Mouse (Mus musculus) forebrain, embryonic 16.5 days (tissue): ENCODE data around the gene Morn4. TPM values are rescaled to one million over a fixed set of nuclear protein-coding genes. Genes with fewer than 3 reads are reported as not detected.
"Not testable (repeated sequence)": the region's sequence is repeated elsewhere in the genome, so short reads cannot be mapped to it uniquely, and the experiment has no call there.

Experiments
- ATAC-seq: fragments of 200-750 bp; cut with Nextera tagmentation; 2 replicates; pipeline ENCODE4 v1.8.0; 2017; ENCODE audit warnings: mild to moderate bottlenecking, moderate library complexity
- H3K27ac ChIP-seq: fragments of 300-500 bp; sonication (generic); 2 replicates; pipeline ENCODE4 v1.5.1; 2014; ENCODE audit warnings: low read length, control low read depth
- H3K27me3 ChIP-seq: fragments of 300-500 bp; sonication (generic); replicated peaks from 2 replicates; pipeline ENCODE4 v1.6.1; 2014; ENCODE audit warnings: low read length; ENCODE audit not compliant: control insufficient read depth, insufficient read depth
- H3K36me3 ChIP-seq: fragments of 300-500 bp; sonication (generic); 2 replicates; pipeline ENCODE4 v1.6.1; 2014; ENCODE audit not compliant: control insufficient read depth, insufficient read depth
- H3K4me1 ChIP-seq: fragments of 300-500 bp; sonication (generic); replicated peaks from 2 replicates; pipeline ENCODE4 v1.6.1; 2014; ENCODE audit warnings: low read length; ENCODE audit not compliant: control insufficient read depth, insufficient read depth
- H3K4me2 ChIP-seq: fragments of 300-500 bp; sonication (generic); 2 replicates; pipeline ENCODE4 v1.6.1; 2014; ENCODE audit warnings: mild to moderate bottlenecking, low read length, control low read depth
- H3K4me3 ChIP-seq: fragments of 300-500 bp; sonication (generic); replicated peaks from 2 replicates; pipeline ENCODE4 v1.5.1; 2014; ENCODE audit warnings: mild to moderate bottlenecking, low read length, control low read depth
- H3K9ac ChIP-seq: fragments of 300-500 bp; sonication (generic); replicated peaks from 2 replicates; pipeline ENCODE4 v1.6.1; 2014; ENCODE audit warnings: low read depth, low read length, control low read depth
- H3K9me3 ChIP-seq: fragments of 300-500 bp; sonication (generic); 2 replicates; pipeline ENCODE4 v1.6.1; 2016; ENCODE audit warnings: low read length; ENCODE audit not compliant: control insufficient read depth
- WGBS: fragments of 180-500 bp; shearing (Covaris S2); extraction: QIAGEN DNeasy Blood & Tissue Kit; methylation state at CpG from one replicate; pipeline ENCODE4 v1.1.7; 2014; 5-methylcytosine and 5-hydroxymethylcytosine counted together
- polyA plus RNA-seq: library from polyadenylated mRNA; unstranded; fragments of >200 nt; fragmentation: Nextera tagmentation; extraction: Ambion mirVana; gene quantifications from 2 replicates; pipeline ENCODE4 v1.2.1, GENCODE M21; 2015

Morn4 gene
- polyA plus RNA-seq, 1 experiment from 2014 or later = 182 TPM

GRCm38 (mm10) chr19:42089748-42090595 lies 3.8 kb upstream of the Morn4 start, which contains the start of gene Pi4k2a:
Gene Pi4k2a, plus strand, starts transcription at chr19:42090470.
- Histone ChIP-seq H3K4me2 (peak within 1 kb of the TSS; percentile 93), H3K4me3 (peak within 1 kb of the TSS; percentile 83), H3K9ac (peak within 1 kb of the TSS; percentile 81), H3K36me3 (0 out of 2 replicates have a peak, but pooled peaks cover 2% of the 10 kb centered on the region), H3K27me3 (no peaks in the 10 kb centered on the region), H3K9me3 (no peaks in the 10 kb centered on the region), H3K4me1 (peaks cover 31% of the 10 kb centered on the region), H3K27ac (peak within 1 kb of the TSS; percentile 87)
- WGBS = under 1% methylated on average over 53 of the region's 55 CpGs
- ATAC-seq = peak; percentile 97

DNA sequence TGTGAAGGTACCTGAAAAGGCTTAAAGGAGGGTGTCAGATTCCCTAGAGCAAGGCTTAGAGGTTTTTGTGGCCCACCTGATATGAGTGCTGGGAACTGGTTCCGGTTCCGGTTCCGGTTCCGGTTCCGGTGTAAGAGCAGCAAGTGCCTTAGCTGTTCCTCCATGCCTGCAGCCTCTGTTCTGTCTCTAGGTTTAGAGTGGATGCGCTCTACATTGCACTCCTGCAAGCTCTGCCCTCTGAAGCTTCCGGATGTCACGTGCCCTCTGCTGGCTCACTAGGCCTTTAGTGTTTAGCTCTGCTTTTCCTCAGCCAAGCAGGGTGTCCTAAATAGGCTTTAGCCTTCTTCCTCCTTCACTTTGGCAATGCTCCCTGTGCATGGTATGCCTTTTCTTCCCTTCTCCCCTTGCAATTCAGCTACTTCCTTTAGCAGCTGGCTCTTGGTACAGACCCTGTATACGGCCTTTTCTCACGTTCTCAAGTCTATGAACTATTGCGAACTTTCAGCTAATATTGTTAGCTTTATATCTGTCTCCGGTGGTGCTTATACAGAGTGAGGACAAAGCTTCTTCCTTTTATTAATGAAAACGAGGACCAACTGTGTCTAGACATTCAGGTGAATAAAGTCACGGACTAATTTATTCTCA lies 3.1 kb upstream of the Morn4 start:
- Histone ChIP-seq H3K9me3 (no peaks in the 10 kb centered on the region), H3K4me3 (peak overlapping the region; percentile 83; the same call in 1 of the 2 replicates), H3K9ac (peak overlapping the region; percentile 53; the same call in 1 of the 2 replicates), H3K4me1 (peaks cover 31% of the 10 kb centered on the region), H3K4me2 (peak overlapping the region; percentile 93), H3K36me3 (0 out of 2 replicates have a peak, but pooled peaks cover 2% of the 10 kb centered on the region), H3K27ac (peak overlapping the region; percentile 83), H3K27me3 (no peaks in the 10 kb centered on the region)
- 27% methylated on average over 14 of the region's 14 CpGs for WGBS
- no peak for ATAC-seq

- 5% methylated on average over 10 of the region's 10 CpGs for WGBS
These were observed 467 bp downstream of the Morn4 start for GRCm38 (mm10) chr19:42085690-42086089.

GRCm38 (mm10) chr19:42081613-42082012 lies 4.5 kb downstream of the Morn4 start:
- not testable (repeated sequence) for ATAC-seq, H3K9me3 ChIP-seq, H3K9ac ChIP-seq, H3K4me2 ChIP-seq, H3K36me3 ChIP-seq, H3K27me3 ChIP-seq, H3K4me1 ChIP-seq, H3K4me3 ChIP-seq, H3K27ac ChIP-seq
- 96% methylated on average over 5 of the region's 5 CpGs for WGBS

More at GRCm38 (mm10) chr19:42085690-42086089, 467 bp downstream of the Morn4 start:
- peaks cover 18% of the 10 kb centered on the region for H3K4me1 ChIP-seq
- H3K9ac ChIP-seq = peak overlapping the region; percentile 80
- no peaks in the 10 kb centered on the region for H3K9me3 ChIP-seq
- H3K4me2 ChIP-seq = peak overlapping the region; percentile 93
- peak overlapping the region; percentile 59; the same call in 1 of the 2 replicates for H3K27ac ChIP-seq
- H3K4me3 ChIP-seq = peak overlapping the region; percentile 71
- ATAC-seq = peak; percentile 1
- H3K36me3 ChIP-seq = no peaks in the 10 kb centered on the region
- no peaks in the 10 kb centered on the region for H3K27me3 ChIP-seq

DNA sequence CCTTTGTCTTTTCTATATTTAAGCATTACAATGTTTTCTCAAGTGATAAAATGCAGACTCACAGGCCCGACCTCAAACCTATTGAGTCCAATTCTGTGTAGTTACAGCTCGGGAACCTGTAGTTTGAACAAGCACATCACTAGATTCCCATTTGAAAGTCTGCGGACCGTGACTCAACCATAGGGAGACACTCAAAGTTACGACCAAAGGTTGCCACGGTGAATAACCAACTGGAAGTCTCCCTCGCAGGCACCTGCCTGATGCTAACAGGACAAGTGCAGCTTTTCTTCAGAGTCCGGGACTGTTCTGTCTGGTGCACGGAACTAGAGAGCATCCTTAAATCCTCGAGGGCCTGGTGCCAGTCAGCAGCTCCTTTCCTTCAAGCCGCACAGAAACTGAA lies 5.7 kb downstream of the Morn4 start:
- H3K27me3 ChIP-seq = no peaks in the 10 kb centered on the region
- H3K4me2 ChIP-seq = no peak overlapping the region
- 90% methylated on average over 11 of the region's 11 CpGs for WGBS
- no peak overlapping the region for H3K27ac ChIP-seq
- peaks cover 14% of the 10 kb centered on the region for H3K36me3 ChIP-seq
- no peak for ATAC-seq
- H3K4me3 ChIP-seq = no peak overlapping the region
- H3K9me3 ChIP-seq = no peaks in the 10 kb centered on the region
- H3K9ac ChIP-seq = no peak overlapping the region
- H3K4me1 ChIP-seq = peaks cover 1% of the 10 kb centered on the region

DNA sequence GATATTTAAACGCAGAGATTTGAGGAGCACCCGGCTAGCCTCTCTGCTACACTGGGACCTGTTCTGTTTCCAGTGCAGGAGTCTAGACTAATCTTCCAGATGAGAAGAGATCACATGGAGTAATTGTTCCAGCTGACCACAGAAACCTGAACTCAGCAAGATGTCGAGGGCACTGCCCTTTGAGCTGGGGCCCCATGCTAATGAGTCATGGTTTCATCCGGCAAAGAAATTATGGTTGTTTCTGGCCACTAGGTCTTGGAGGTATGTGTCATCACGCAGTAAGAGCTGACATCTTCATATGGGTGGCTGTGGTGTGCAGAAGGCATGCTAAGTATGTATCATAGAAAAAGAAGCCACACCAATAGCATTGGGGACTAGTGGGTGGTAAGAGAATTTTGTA lies 6.2 kb downstream of the Morn4 start:
- H3K9me3 ChIP-seq = no peaks in the 10 kb centered on the region
- no peaks in the 10 kb centered on the region for H3K4me1 ChIP-seq
- WGBS = 87% methylated on average over 5 of the region's 5 CpGs
- no peak overlapping the region for H3K9ac ChIP-seq
- peaks cover 16% of the 10 kb centered on the region for H3K36me3 ChIP-seq
- no peak overlapping the region for H3K27ac ChIP-seq
- ATAC-seq = no peak
- no peaks in the 10 kb centered on the region for H3K27me3 ChIP-seq
- H3K4me2 ChIP-seq = no peak overlapping the region
- H3K4me3 ChIP-seq = no peak overlapping the region

GRCm38 (mm10) chr19:42079006-42079405 lies 7.2 kb downstream of the Morn4 start:
- Histone ChIP-seq H3K4me2 (no peak overlapping the region), H3K9ac (no peak overlapping the region), H3K27ac (no peak overlapping the region), H3K4me1 (no peaks in the 10 kb centered on the region), H3K9me3 (no peaks in the 10 kb centered on the region), H3K27me3 (no peaks in the 10 kb centered on the region), H3K4me3 (no peak overlapping the region), H3K36me3 (peaks cover 16% of the 10 kb centered on the region)
- WGBS = 95% methylated on average over 12 of the region's 12 CpGs
- no peak for ATAC-seq

- Histone ChIP-seq H3K27ac (no peak overlapping the region), H3K9me3 (no peaks in the 10 kb centered on the region), H3K4me3 (no peak overlapping the region), H3K9ac (no peak overlapping the region), H3K4me1 (no peaks in the 10 kb centered on the region), H3K27me3 (no peaks in the 10 kb centered on the region), H3K4me2 (no peak overlapping the region), H3K36me3 (peaks cover 16% of the 10 kb centered on the region)
- ATAC-seq = no peak
- 95% methylated on average over 8 of the region's 8 CpGs for WGBS
These were observed 7.6 kb downstream of the Morn4 start for GRCm38 (mm10) chr19:42078566-42078965.

- no peaks in the 10 kb centered on the region for H3K9me3 ChIP-seq
- no peak overlapping the region for H3K4me3 ChIP-seq
- no peak overlapping the region for H3K9ac ChIP-seq
- no peak for ATAC-seq
- H3K27me3 ChIP-seq = no peaks in the 10 kb centered on the region
- no peak overlapping the region for H3K4me2 ChIP-seq
- WGBS = 90% methylated on average over 16 of the region's 16 CpGs
- H3K4me1 ChIP-seq = no peaks in the 10 kb centered on the region
- H3K36me3 ChIP-seq = peaks cover 16% of the 10 kb centered on the region
- no peak overlapping the region for H3K27ac ChIP-seq
These were observed 10.2 kb downstream of the Morn4 start for GRCm38 (mm10) chr19:42075992-42076391.
